In genomic region chr13:45414031-45414430, GRCm38 (mm10) we compare ENCODE assay signal across 18 mouse cellular contexts. TPM values are rescaled to one million over a fixed set of nuclear protein-coding genes. Genes with fewer than 3 reads are reported as not detected.
DNase-seq lines count a peak whose midpoint lies in the region; ATAC-seq and TF ChIP-seq lines count a peak whose summit lies in the region.
"Had no signal": no experiment of that assay in that cellular context is flagged by ENCODE, and none has a peak within 500 bp of the region (broad histone marks: within the 10 kb centered on the region; RNA-seq: fewer than 3 reads in every experiment).

No protein-coding gene starts in this region.

- no peak overlapping the region for H3K4me3 ChIP-seq in hindbrain, embryonic 10.5 days
- H3K4me3 ChIP-seq in hindbrain, embryonic 16.5 days (ENCODE audit: low read length) = no peak overlapping the region
- no peak overlapping the region for H3K4me3 ChIP-seq in embryonic facial prominence, embryonic 10.5 days
- H3K4me3 ChIP-seq in limb, embryonic 10.5 days = no peak overlapping the region
- no peak overlapping the region for H3K4me3 ChIP-seq in stomach, postnatal 0 days (ENCODE audit: low read depth, low read length)
- no peak overlapping the region for H3K4me3 ChIP-seq in midbrain, embryonic 10.5 days
- H3K4me3 ChIP-seq: kidney, embryonic 15.5 days; left cerebral cortex, adult 2 months; liver, embryonic 12.5 days; lung, embryonic 15.5 days; midbrain, embryonic 15.5 days had no signal

- H3K4me1 ChIP-seq in hindbrain, embryonic 10.5 days (replicated peaks) = peaks cover 51% of the 10 kb centered on the region
- H3K4me1 ChIP-seq in hindbrain, embryonic 16.5 days (ENCODE audit: control insufficient read depth, insufficient read depth, low read depth, low read length) = peaks cover 7% of the 10 kb centered on the region
- peaks cover 50% of the 10 kb centered on the region for H3K4me1 ChIP-seq in embryonic facial prominence, embryonic 10.5 days
- H3K4me1 ChIP-seq in limb, embryonic 10.5 days = peaks cover 48% of the 10 kb centered on the region
- no peaks in the 10 kb centered on the region for H3K4me1 ChIP-seq in stomach, postnatal 0 days (replicated peaks; ENCODE audit: control insufficient read depth, insufficient read depth)
- H3K4me1 ChIP-seq in midbrain, embryonic 10.5 days = peaks cover 41% of the 10 kb centered on the region

- no peak overlapping the region for H3K4me2 ChIP-seq in hindbrain, embryonic 16.5 days (ENCODE audit: low read length)
- no peak overlapping the region for H3K4me2 ChIP-seq in stomach, postnatal 0 days (replicated peaks; ENCODE audit: low read depth)
- H3K4me2 ChIP-seq: kidney, embryonic 15.5 days; liver, embryonic 12.5 days; lung, embryonic 15.5 days; midbrain, embryonic 15.5 days had no signal

- no peak for TF ChIP-seq CTCF in stomach, postnatal 0 days (IDR thresholded peaks at IDR 0.05; ENCODE audit: low read depth)

- 58% methylated on average over 9 of the region's 9 CpGs for WGBS in hindbrain, embryonic 10.5 days
- WGBS in hindbrain, embryonic 16.5 days = 66% methylated on average over 9 of the region's 9 CpGs
- 30% methylated on average over 9 of the region's 9 CpGs for WGBS in embryonic facial prominence, embryonic 10.5 days
- 58% methylated on average over 9 of the region's 9 CpGs for WGBS in limb, embryonic 10.5 days
- 58% methylated on average over 9 of the region's 9 CpGs for WGBS in stomach, postnatal 0 days
- 69% methylated on average over 9 of the region's 9 CpGs for WGBS in midbrain, embryonic 10.5 days

- no peak overlapping the region for H3K9ac ChIP-seq in hindbrain, embryonic 16.5 days (ENCODE audit: low read depth, low read length)
- no peak overlapping the region for H3K9ac ChIP-seq in stomach, postnatal 0 days (ENCODE audit: low read length)
- H3K9ac ChIP-seq: kidney, embryonic 15.5 days; liver, embryonic 12.5 days; lung, embryonic 15.5 days; midbrain, embryonic 15.5 days had no signal

- H3K27me3 ChIP-seq in hindbrain, embryonic 10.5 days (ENCODE audit: insufficient read depth, poor library complexity, severe bottlenecking) = peaks cover 10% of the 10 kb centered on the region; the same call in 1 of the 2 replicates
- H3K27me3 ChIP-seq in hindbrain, embryonic 16.5 days (replicated peaks; ENCODE audit: control insufficient read depth, insufficient read depth, low read length) = no peaks in the 10 kb centered on the region
- peaks cover 11% of the 10 kb centered on the region; the same call in 1 of the 2 replicates for H3K27me3 ChIP-seq in embryonic facial prominence, embryonic 10.5 days (replicated peaks; ENCODE audit: low read depth, poor library complexity, severe bottlenecking)
- no peaks in the 10 kb centered on the region for H3K27me3 ChIP-seq in limb, embryonic 10.5 days (ENCODE audit: low read depth, poor library complexity, severe bottlenecking)
- H3K27me3 ChIP-seq in stomach, postnatal 0 days (ENCODE audit: control insufficient read depth, insufficient read depth, low read length) = no peaks in the 10 kb centered on the region
- peaks cover 10% of the 10 kb centered on the region for H3K27me3 ChIP-seq in midbrain, embryonic 10.5 days (ENCODE audit: low read depth, poor library complexity, severe bottlenecking)
- H3K27me3 ChIP-seq: kidney, embryonic 15.5 days; lung, embryonic 15.5 days; midbrain, embryonic 15.5 days had no signal

- peaks cover 43% of the 10 kb centered on the region for H3K36me3 ChIP-seq in hindbrain, embryonic 10.5 days
- peaks cover 15% of the 10 kb centered on the region for H3K36me3 ChIP-seq in hindbrain, embryonic 16.5 days (ENCODE audit: control insufficient read depth, insufficient read depth, low read length)
- peaks cover 47% of the 10 kb centered on the region for H3K36me3 ChIP-seq in embryonic facial prominence, embryonic 10.5 days (replicated peaks)
- H3K36me3 ChIP-seq in limb, embryonic 10.5 days = peaks cover 45% of the 10 kb centered on the region
- H3K36me3 ChIP-seq in stomach, postnatal 0 days (ENCODE audit: control insufficient read depth, insufficient read depth, low read length) = peaks cover 21% of the 10 kb centered on the region
- peaks cover 33% of the 10 kb centered on the region for H3K36me3 ChIP-seq in midbrain, embryonic 10.5 days
- H3K36me3 ChIP-seq: G1E; midbrain, embryonic 15.5 days had no signal

- no peak for TF ChIP-seq EP300 in stomach, postnatal 0 days (optimal IDR thresholded peaks at IDR 0.05)

- no peak for DNase-seq in hindbrain, embryonic 10.5 days (ENCODE audit: low spot score)
- peak; percentile 49 for DNase-seq in embryonic facial prominence, embryonic 10.5 days (ENCODE audit: low spot score)
- no peak for DNase-seq in limb, embryonic 10.5 days (ENCODE audit: low spot score)
- DNase-seq in stomach, postnatal 0 days (ENCODE audit: low spot score) = peak; percentile 26
- DNase-seq in midbrain, embryonic 10.5 days (ENCODE audit: low spot score) = no peak
- no peak for DNase-seq in spleen, postnatal 14 days (ENCODE audit: low spot score in 2 of 2)
- DNase-seq in left cerebral cortex, adult 18-20 months (ENCODE audit: low spot score in 2 of 2) = no peak
- DNase-seq: adrenal gland, postnatal 14 days; cerebellum, adult 2 months; heart, adult 18-20 months; thymus, adult 18-20 months had no signal

- H3K9me3 ChIP-seq in hindbrain, embryonic 10.5 days = 0 out of 2 replicates have a peak, but pooled peaks cover 4% of the 10 kb centered on the region
- H3K9me3 ChIP-seq in hindbrain, embryonic 16.5 days (ENCODE audit: control insufficient read depth, low read length) = no peaks in the 10 kb centered on the region
- 0 out of 2 replicates have a peak, but pooled peaks cover 4% of the 10 kb centered on the region for H3K9me3 ChIP-seq in embryonic facial prominence, embryonic 10.5 days
- H3K9me3 ChIP-seq in limb, embryonic 10.5 days (replicated peaks) = no peaks in the 10 kb centered on the region
- no peaks in the 10 kb centered on the region for H3K9me3 ChIP-seq in stomach, postnatal 0 days (ENCODE audit: control insufficient read depth, low read length)
- H3K9me3 ChIP-seq in midbrain, embryonic 10.5 days (replicated peaks) = no peaks in the 10 kb centered on the region
- H3K9me3 ChIP-seq: G1E; liver, embryonic 12.5 days; lung, embryonic 15.5 days; midbrain, embryonic 15.5 days had no signal

- H3K27ac ChIP-seq in hindbrain, embryonic 10.5 days = peak overlapping the region; percentile 62
- H3K27ac ChIP-seq in hindbrain, embryonic 16.5 days (ENCODE audit: low read depth, low read length) = no peak overlapping the region
- H3K27ac ChIP-seq in embryonic facial prominence, embryonic 10.5 days (replicated peaks) = peak overlapping the region; percentile 76
- H3K27ac ChIP-seq in limb, embryonic 10.5 days = peak overlapping the region; percentile 80
- no peak overlapping the region for H3K27ac ChIP-seq in stomach, postnatal 0 days (replicated peaks)
- H3K27ac ChIP-seq in midbrain, embryonic 10.5 days (replicated peaks) = no peak overlapping the region
- H3K27ac ChIP-seq: kidney, embryonic 15.5 days; left cerebral cortex, adult 2 months; liver, embryonic 12.5 days; lung, embryonic 15.5 days; midbrain, embryonic 15.5 days had no signal

- ATAC-seq in hindbrain, embryonic 16.5 days = no peak
- no peak for ATAC-seq in stomach, postnatal 0 days (ENCODE audit: low FRiP score, low TSS enrichment)
- ATAC-seq: liver, embryonic 12.5 days; midbrain, embryonic 15.5 days had no signal

RNA-seq across cellular contexts. Expression of gene Mylip, which starts 24.5 kb away (rescaled TPM):
- polyA plus RNA-seq in hindbrain, embryonic 10.5 days (2016; fragmentation: Nextera tagmentation; extraction: Ambion mirVana) = 8.0 and 8.1 TPM in 2 replicates
- polyA plus RNA-seq in hindbrain, embryonic 16.5 days (2015; fragmentation: Nextera tagmentation; extraction: Ambion mirVana) = 7.8 and 9.6 TPM in 2 replicates
- 7.5 and 9.2 TPM in 2 replicates for polyA plus RNA-seq in embryonic facial prominence, embryonic 10.5 days (2016; fragmentation: Nextera tagmentation; extraction: Ambion mirVana)
- polyA plus RNA-seq in limb, embryonic 10.5 days (2016; fragmentation: Nextera tagmentation; extraction: Ambion mirVana) = 10.0 and 17.1 TPM in 2 replicates
- 5.1 and 7.5 TPM in 2 replicates for polyA plus RNA-seq in stomach, postnatal 0 days (2015; fragmentation: Nextera tagmentation; extraction: Ambion mirVana)
- polyA plus RNA-seq in midbrain, embryonic 10.5 days (2016; fragmentation: Nextera tagmentation; extraction: Ambion mirVana) = 4.6 and 5.9 TPM in 2 replicates
- 10 to 100 TPM; 12.9 to 14.2 TPM for total RNA-seq in left cerebral cortex, adult 18-20 months (2021)

Comparison
In these comparisons a context has a peak if more than half of its experiments do, and no peak if none do; other contexts are left out.
1. H3K27ac ChIP-seq: peak in hindbrain, embryonic 10.5 days (single experiment), embryonic facial prominence, embryonic 10.5 days (single experiment) and limb, embryonic 10.5 days (single experiment); none in hindbrain, embryonic 16.5 days (single experiment), stomach, postnatal 0 days (single experiment) and midbrain, embryonic 10.5 days (single experiment).
2. DNase-seq: peak in embryonic facial prominence, embryonic 10.5 days (single experiment) and stomach, postnatal 0 days (single experiment); none in hindbrain, embryonic 10.5 days (single experiment), limb, embryonic 10.5 days (single experiment), midbrain, embryonic 10.5 days (single experiment), spleen, postnatal 14 days (0 of 2) and left cerebral cortex, adult 18-20 months (0 of 2).